Mouse (Mus musculus): ENCODE results near the gene Pigq. TPM values are rescaled to one million over a fixed set of nuclear protein-coding genes. Genes with fewer than 3 reads are reported as not detected.

Gene Pigq
- total RNA-seq (2023; ENCODE audit: inconsistent age) = 75.7 to 84.9 TPM (median 77.1 TPM) in 4 replicates

GRCm38 (mm10) chr17:25944366-25945163, at the start of gene Pigq, which contains the start of gene Nhlrc4:
TSS of gene Pigq (minus strand) at chr17:25944936.
TSS of gene Nhlrc4 (minus strand) at chr17:25944961.

GRCm38 (mm10) chr17:25985306-25986294, 40.9 kb upstream of the Pigq start, which contains the start of gene Capn15:
TSS of gene Capn15 (minus strand) at chr17:25985796.

GRCm38 (mm10) chr17:25951803-25952623, 7.3 kb upstream of the Pigq start, which contains the start of gene A930017K11Rik:
TSS of gene A930017K11Rik (minus strand) at chr17:25952565.

GRCm38 (mm10) chr17:25919144-25919785, 25.5 kb downstream of the Pigq start, which contains the start of gene Rab40c:
TSS of gene Rab40c (minus strand) at chr17:25919727.

GRCm38 (mm10) chr17:25880196-25880910, 64.4 kb downstream of the Pigq start, which contains the start of gene Wfikkn1:
TSS of gene Wfikkn1 (minus strand) at chr17:25880858.

Other genes with a start within 250 kb of the Pigq start
- gene Gng13, start 227.8 kb downstream of the Pigq start, total RNA-seq (2023; ENCODE audit: inconsistent age) = not detected in 4 replicates
- 6.4 to 12.4 TPM (median 8.6 TPM) in 4 replicates for gene Chtf18, start 217.5 kb downstream of the Pigq start, total RNA-seq (2023; ENCODE audit: inconsistent age)
- 5.2 to 7.4 TPM (median 7.3 TPM) in 4 replicates for gene Rpusd1, start 217.3 kb downstream of the Pigq start, total RNA-seq (2023; ENCODE audit: inconsistent age)
- gene Mslnl, start 208.9 kb downstream of the Pigq start, total RNA-seq (2023; ENCODE audit: inconsistent age) = not detected in 4 replicates
- 1.6 TPM in 1 of 4 replicates, not detected in the others for gene Msln, start 190.6 kb downstream of the Pigq start, total RNA-seq (2023; ENCODE audit: inconsistent age)
- 27.3 to 40.0 TPM (median 36.0 TPM) in 4 replicates for gene Narfl, start 171.2 kb downstream of the Pigq start, total RNA-seq (2023; ENCODE audit: inconsistent age)
- gene Haghl, start 159.3 kb downstream of the Pigq start, total RNA-seq (2023; ENCODE audit: inconsistent age) = 16.0 to 24.2 TPM (median 19.1 TPM) in 4 replicates
- gene Ccdc78, start 158.4 kb downstream of the Pigq start, total RNA-seq (2023; ENCODE audit: inconsistent age) = not detected in 4 replicates
- 46.3 to 58.4 TPM (median 50.0 TPM) in 4 replicates for gene Fam173a, start 152.0 kb downstream of the Pigq start, total RNA-seq (2023; ENCODE audit: inconsistent age)
- 1.5 TPM in 1 of 4 replicates, not detected in the others for gene AC134908.4, start 149.3 kb downstream of the Pigq start, total RNA-seq (2023; ENCODE audit: inconsistent age)
- gene Metrn, start 147.8 kb downstream of the Pigq start, total RNA-seq (2023; ENCODE audit: inconsistent age) = 10.2 to 15.1 TPM (median 13.2 TPM) in 4 replicates
- gene Fbxl16, start 135.9 kb downstream of the Pigq start, total RNA-seq (2023; ENCODE audit: inconsistent age) = not detected in 4 replicates
- 17.0 to 23.5 TPM (median 22.7 TPM) in 4 replicates for gene Wdr24, start 121.3 kb downstream of the Pigq start, total RNA-seq (2023; ENCODE audit: inconsistent age)
- 26.8 to 30.2 TPM (median 29.3 TPM) in 4 replicates for gene Jmjd8, start 116.1 kb downstream of the Pigq start, total RNA-seq (2023; ENCODE audit: inconsistent age)
- 62.5 to 74.1 TPM (median 64.8 TPM) in 4 replicates for gene Stub1, start 111.5 kb downstream of the Pigq start, total RNA-seq (2023; ENCODE audit: inconsistent age)
- gene Rhbdl1, start 107.6 kb downstream of the Pigq start, total RNA-seq (2023; ENCODE audit: inconsistent age) = 0.84 to 2.9 TPM (median 1.9 TPM) in 4 replicates
- gene Gm20683, start 103.2 kb downstream of the Pigq start, total RNA-seq (2023; ENCODE audit: inconsistent age) = 3.4 to 4.4 TPM (median 3.6 TPM) in 4 replicates
- gene Rhot2, start 100.1 kb downstream of the Pigq start, total RNA-seq (2023; ENCODE audit: inconsistent age) = 61.4 to 71.1 TPM (median 69.6 TPM) in 4 replicates
- 33.3 to 45.0 TPM (median 38.3 TPM) in 4 replicates for gene Wdr90, start 83.4 kb downstream of the Pigq start, total RNA-seq (2023; ENCODE audit: inconsistent age)
- gene Mcrip2, start 76.2 kb downstream of the Pigq start, total RNA-seq (2023; ENCODE audit: inconsistent age) = 0.69 to 3.3 TPM (median 3.0 TPM) in 3 of 4 replicates, not detected in the other
- 24.4 to 27.9 TPM (median 26.1 TPM) in 4 replicates for gene Mettl26, start 69.9 kb downstream of the Pigq start, total RNA-seq (2023; ENCODE audit: inconsistent age)
- 5.7 to 6.6 TPM (median 6.0 TPM) in 4 replicates for gene Wfikkn1, start 64.1 kb downstream of the Pigq start, total RNA-seq (2023; ENCODE audit: inconsistent age)
- gene Rab40c, start 25.2 kb downstream of the Pigq start, total RNA-seq (2023; ENCODE audit: inconsistent age) = 20.9 to 25.3 TPM (median 23.0 TPM) in 4 replicates
- not detected in 4 replicates for gene Nhlrc4, start within 50 bp of the Pigq start, total RNA-seq (2023; ENCODE audit: inconsistent age)
- 0.21 TPM in 1 of 4 replicates, not detected in the others for gene A930017K11Rik, start 7.6 kb upstream of the Pigq start, total RNA-seq (2023; ENCODE audit: inconsistent age)
- gene Capn15, start 40.9 kb upstream of the Pigq start, total RNA-seq (2023; ENCODE audit: inconsistent age) = 35.7 to 39.1 TPM (median 38.2 TPM) in 4 replicates
- gene Rab11fip3, start 124.6 kb upstream of the Pigq start, total RNA-seq (2023; ENCODE audit: inconsistent age) = 9.1 to 12.2 TPM (median 10.4 TPM) in 4 replicates
- gene Decr2, start 145.4 kb upstream of the Pigq start, total RNA-seq (2023; ENCODE audit: inconsistent age) = 4.8 to 6.3 TPM (median 5.3 TPM) in 4 replicates
- 0.72 to 1.2 TPM (median 1.0 TPM) in 4 replicates for gene Nme4, start 150.7 kb upstream of the Pigq start, total RNA-seq (2023; ENCODE audit: inconsistent age)
- 21.2 to 26.2 TPM (median 23.0 TPM) in 4 replicates for gene Tmem8, start 168.4 kb upstream of the Pigq start, total RNA-seq (2023; ENCODE audit: inconsistent age)
- 42.4 to 57.1 TPM (median 53.7 TPM) in 4 replicates for gene Mrpl28, start 178.6 kb upstream of the Pigq start, total RNA-seq (2023; ENCODE audit: inconsistent age)
- gene Axin1, start 193.8 kb upstream of the Pigq start, total RNA-seq (2023; ENCODE audit: inconsistent age) = 82.1 to 86.8 TPM (median 85.6 TPM) in 4 replicates